ENCODE assay signal across 24 mouse cellular contexts in genomic region chr5:29473551-29474245, GRCm38 (mm10). TPM values are rescaled to one million over a fixed set of nuclear protein-coding genes. Genes with fewer than 3 reads are reported as not detected.
DNase-seq lines count a peak whose midpoint lies in the region; ATAC-seq lines count a peak whose summit lies in the region.
"Had no signal": no experiment of that assay in that cellular context is flagged by ENCODE, and none has a peak within 500 bp of the region (broad histone marks: within the 10 kb centered on the region; RNA-seq: fewer than 3 reads in every experiment).

No protein-coding gene starts in this region.

- ATAC-seq in heart, embryonic 12.5 days (ENCODE audit: insufficient number of reproducible peaks, low FRiP score): no peak
- ATAC-seq in erythroid progenitor cell, adult 5-6 weeks (replicated peaks; ENCODE audit: low FRiP score, poor library complexity, severe bottlenecking): no peak

- no peak for DNase-seq in heart, postnatal 14 days
- peak; percentile 24 for DNase-seq in thymus, postnatal 4 days
- DNase-seq in thymus, postnatal 0 days (ENCODE audit: low spot score): no peak
- peak; percentile 67 for DNase-seq in neural tube, embryonic 10.5 days (ENCODE audit: extremely low spot score, low spot score)
- DNase-seq in lung, postnatal 4 days: no peak
- DNase-seq in urinary bladder, postnatal 14 days (ENCODE audit: low spot score): no peak
- DNase-seq: adrenal gland, postnatal 14 days; cerebellum, adult 2 months; kidney, adult 2 months; kidney, postnatal 25 days; lung, embryonic 14.5 days had no signal

- H3K4me3 ChIP-seq in heart, embryonic 12.5 days: peak overlapping the region; percentile 3; the same call in 1 of the 2 replicates
- H3K4me3 ChIP-seq: heart, embryonic 15.5 days; hindbrain, embryonic 15.5 days; midbrain, embryonic 12.5 days had no signal

- peaks cover 97% of the 10 kb centered on the region for H3K27me3 ChIP-seq in heart, embryonic 12.5 days (replicated peaks)

- no peak overlapping the region for H3K4me2 ChIP-seq in heart, embryonic 12.5 days
- H3K4me2 ChIP-seq: heart, embryonic 15.5 days; hindbrain, embryonic 15.5 days; liver, embryonic 11.5 days; lung, embryonic 14.5 days; midbrain, embryonic 12.5 days had no signal

- no peak overlapping the region for H3K27ac ChIP-seq in heart, embryonic 12.5 days (ENCODE audit: poor library complexity, severe bottlenecking)
- H3K27ac ChIP-seq: heart, embryonic 15.5 days; hindbrain, embryonic 15.5 days; midbrain, embryonic 12.5 days had no signal

- WGBS in heart, embryonic 12.5 days: 1% methylated on average over 35 of the region's 35 CpGs

- H3K9ac ChIP-seq in heart, embryonic 12.5 days: no peak overlapping the region
- H3K9ac ChIP-seq: heart, embryonic 15.5 days; hindbrain, embryonic 15.5 days; lung, embryonic 14.5 days; midbrain, embryonic 12.5 days had no signal

- intact Hi-C loops in heart, postnatal 14 days (cut with DNase I): no loop called here

- no peaks in the 10 kb centered on the region for H3K9me3 ChIP-seq in heart, embryonic 12.5 days (replicated peaks)
- H3K9me3 ChIP-seq: G1E; heart, embryonic 15.5 days; hindbrain, embryonic 15.5 days; midbrain, embryonic 12.5 days had no signal

- H3K36me3 ChIP-seq in heart, embryonic 12.5 days: no peaks in the 10 kb centered on the region
- H3K36me3 ChIP-seq: G1E; heart, embryonic 15.5 days; hindbrain, embryonic 15.5 days; midbrain, embryonic 12.5 days had no signal

- H3K4me1 ChIP-seq in heart, embryonic 12.5 days (replicated peaks): peaks cover 22% of the 10 kb centered on the region

RNA-seq across cellular contexts. Expression of gene Mnx1, which starts 4.6 kb away (rescaled TPM):
- 0.08 TPM in 1 of 2 replicates, not detected in the other for polyA plus RNA-seq in heart, embryonic 12.5 days (2016; fragmentation: Nextera tagmentation; extraction: Ambion mirVana)
- not detected for total RNA-seq in heart, postnatal 14 days (2021)
- polyA plus RNA-seq in thymus, postnatal 0 days (2015; fragmentation: Nextera tagmentation; extraction: Ambion mirVana): not detected in 2 replicates
- total RNA-seq in erythroid progenitor cell, adult 5-6 weeks (2015; ENCODE audit: low replicate concordance): not detected in 2 replicates
- total RNA-seq in erythroid progenitor cell, adult 5-6 weeks (2017; ENCODE audit: low replicate concordance): not detected in 2 replicates
- total RNA-seq: adrenal gland, postnatal 14 days; G1E; gastrocnemius, postnatal 4 days; layer of hippocampus, postnatal 10 days; left cerebral cortex, postnatal 14 days had no signal
- polyA plus RNA-seq: C2C12; cerebellum, adult 2 months; forebrain, embryonic 11.5 days; G1E; heart, embryonic 15.5 days; kidney, adult 2 months; lung, embryonic 14.5 days; midbrain, embryonic 12.5 days; urinary bladder, adult 2 months had no signal

RNA-seq across cellular contexts. Expression of gene Nom1, which starts 39.2 kb away (rescaled TPM):
- polyA plus RNA-seq in heart, embryonic 12.5 days (2016; fragmentation: Nextera tagmentation; extraction: Ambion mirVana): 19.0 and 23.6 TPM in 2 replicates
- total RNA-seq in heart, postnatal 14 days (2021): 10 to 100 TPM; 13.7 to 14.1 TPM
- polyA plus RNA-seq in thymus, postnatal 0 days (2015; fragmentation: Nextera tagmentation; extraction: Ambion mirVana): 25.3 and 27.0 TPM in 2 replicates
- total RNA-seq in erythroid progenitor cell, adult 5-6 weeks (2015; ENCODE audit: low replicate concordance): 1.4 and 3.8 TPM in 2 replicates
- total RNA-seq in erythroid progenitor cell, adult 5-6 weeks (2017; ENCODE audit: low replicate concordance): 2.2 and 4.9 TPM in 2 replicates

Comparison
In these comparisons a context has a peak if more than half of its experiments do, and no peak if none do; other contexts are left out.
1. DNase-seq: peak in thymus, postnatal 4 days (single experiment) and neural tube, embryonic 10.5 days (single experiment); none in heart, postnatal 14 days (0 of 2), thymus, postnatal 0 days (single experiment), lung, postnatal 4 days (0 of 2) and urinary bladder, postnatal 14 days (single experiment).